Mouse (Mus musculus): ENCODE data around the gene Net1.

- no peak for TF ChIP-seq HCFC1 (IDR thresholded peaks at IDR 0.05; ENCODE audit: borderline replicate concordance, insufficient read depth, low read length)
- no peak for TF ChIP-seq ZNF384 (IDR thresholded peaks at IDR 0.05; ENCODE audit: low read depth, low read length)
- no peak for TF ChIP-seq ZC3H11A (IDR thresholded peaks at IDR 0.05; ENCODE audit: borderline replicate concordance, low read depth, low read length)
- TF ChIP-seq MAFK (IDR thresholded peaks at IDR 0.05; ENCODE audit: insufficient read depth, low read depth, low read length), result no peak
Measured at GRCm38 (mm10) chr13:3861251-3861650, 56.8 kb downstream of the Net1 start.
